ENCODE assay signal across 8 mouse cellular contexts in the genomic region with DNA sequence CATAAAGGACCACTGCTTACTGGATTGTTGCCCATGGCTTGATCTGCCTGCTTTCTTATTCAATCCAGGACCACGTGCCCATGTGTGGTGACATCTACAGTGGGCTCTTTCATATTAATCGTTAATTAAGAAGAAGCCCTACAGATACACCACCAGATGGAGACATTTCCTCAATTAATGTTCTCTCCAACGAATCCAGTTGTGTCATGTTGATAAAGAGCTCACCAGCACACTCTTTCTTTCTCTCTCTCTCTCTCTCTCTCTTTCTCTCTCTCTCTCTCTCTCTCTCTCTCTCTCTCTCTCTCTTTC. TPM values are rescaled to one million over a fixed set of nuclear protein-coding genes. Genes with fewer than 3 reads are reported as not detected.
DNase-seq lines count a peak whose midpoint lies in the region; ATAC-seq and TF ChIP-seq lines count a peak whose summit lies in the region.

No protein-coding gene starts in this region.

- peak overlapping the region; percentile 74 for H3K4me2 ChIP-seq in CH12.LX (ENCODE audit: insufficient read depth, low read depth, poor library complexity, severe bottlenecking)
- peak overlapping the region; percentile 44 for H3K4me2 ChIP-seq in midbrain, embryonic 13.5 days (replicated peaks)

- H3K9ac ChIP-seq in CH12.LX (ENCODE audit: insufficient read depth, low read depth): no peak overlapping the region
- no peak overlapping the region for H3K9ac ChIP-seq in midbrain, embryonic 13.5 days (replicated peaks)

- no peaks in the 10 kb centered on the region for H3K9me3 ChIP-seq in CH12.LX (replicated peaks; ENCODE audit: low read length)
- no peaks in the 10 kb centered on the region for H3K9me3 ChIP-seq in midbrain, embryonic 13.5 days

- no peaks in the 10 kb centered on the region for H3K79me2 ChIP-seq in CH12.LX (replicated peaks; ENCODE audit: control insufficient read depth, extremely low read depth, insufficient read depth, poor library complexity, severe bottlenecking)

- 3% methylated on average over 3 of the region's 3 CpGs for WGBS in kidney, adult 2 months
- 3% methylated on average over 3 of the region's 3 CpGs for WGBS in midbrain, embryonic 13.5 days

- peak; percentile 16; the same call in 1 of the 2 replicates for TF ChIP-seq CTCF in kidney, adult 2 months (conservative IDR thresholded peaks at IDR 0.05; ENCODE audit: insufficient read depth, insufficient read length, low read depth, low read length)
- TF ChIP-seq CTCF in CH12.LX (conservative IDR thresholded peaks at IDR 0.05 in 1 of 2, IDR thresholded peaks at IDR 0.05 in 1 of 2; ENCODE audit: low read depth in 2 of 2, low read length in 2 of 2): peak; percentile 22 to 57; a peak in 2 of 4 replicates

- no peak overlapping the region for H3K27ac ChIP-seq in kidney, adult 2 months (ENCODE audit: insufficient read depth, low read depth, low read length)
- H3K27ac ChIP-seq in CH12.LX (ENCODE audit: insufficient read depth, low read depth): no peak overlapping the region
- peak overlapping the region; percentile 67 for H3K27ac ChIP-seq in midbrain, embryonic 13.5 days

- no peak for TF ChIP-seq EP300 in CH12.LX (IDR thresholded peaks at IDR 0.05; ENCODE audit: low read length)

- dilution Hi-C loops in CH12.LX (cut with MboI; ENCODE audit: extremely low pct_ligation_motif_present, extremely low pct_unique_long_range_greater_than_20kb, low sequenced_read_pairs): no loop called here

- no peaks in the 10 kb centered on the region; the same call in 1 of the 2 replicates for H3K4me1 ChIP-seq in kidney, adult 2 months (ENCODE audit: control insufficient read depth, insufficient read depth, low read length)
- peaks cover 0 to 3% of the 10 kb centered on the region in 2 experiments; a peak in 1 of 4 replicates for H3K4me1 ChIP-seq in CH12.LX (ENCODE audit: control insufficient read depth in 1 of 2, insufficient read depth in 2 of 2)
- peaks cover 21% of the 10 kb centered on the region for H3K4me1 ChIP-seq in midbrain, embryonic 13.5 days (replicated peaks)

- H3K4me3 ChIP-seq in kidney, adult 2 months (ENCODE audit: insufficient read depth, low read depth, low read length): no peak overlapping the region
- no peak overlapping the region for H3K4me3 ChIP-seq in CH12.LX (replicated peaks in 1 of 3; ENCODE audit: low read depth in 2 of 3, low read length in 2 of 3, poor library complexity in 1 of 3)
- H3K4me3 ChIP-seq in midbrain, embryonic 13.5 days (replicated peaks): 0 out of 2 replicates have a peak overlapping the region, but pooled peaks have one; percentile 8

- in situ Hi-C loops in CH12.LX (cut with MboI; ENCODE audit: low pct_ligation_motif_present, low pct_unique_long_range_greater_than_20kb, low sequenced_read_pairs): loop anchor here (25.0 kb wide), 2 partner anchors 1043 to 1343 kb away; no protein-coding TSS in a partner anchor

- no peaks in the 10 kb centered on the region for H3K36me3 ChIP-seq in kidney, adult 2 months (ENCODE audit: control insufficient read depth, insufficient read depth, low read length)
- no peaks in the 10 kb centered on the region for H3K36me3 ChIP-seq in CH12.LX (replicated peaks in 1 of 2; ENCODE audit: control insufficient read depth in 1 of 2, insufficient read depth in 1 of 2, low read length in 1 of 2)
- H3K36me3 ChIP-seq in midbrain, embryonic 13.5 days: no peaks in the 10 kb centered on the region

- peak; percentile 86 for ATAC-seq in midbrain, embryonic 13.5 days

- no peak for TF ChIP-seq POLR2A in kidney, adult 2 months (IDR thresholded peaks at IDR 0.05; ENCODE audit: low read depth, low read length)
- TF ChIP-seq POLR2A in CH12.LX (IDR thresholded peaks at IDR 0.05; ENCODE audit: low read depth, low read length): no peak

- DNase-seq in kidney, adult 2 months: peak; percentile 48
- DNase-seq in kidney, adult 11 months: no peak
- peak; percentile 39 for DNase-seq in CH12.LX (ENCODE audit: extremely low read depth)
- peak; percentile 18 for DNase-seq in c-Kit-positive CD71-negative TER-119-negative erythroid progenitor cells, embryonic 14.5 days (ENCODE audit: low read depth)
- peak; percentile 7 for DNase-seq in heart, postnatal 4 days
- no peak for DNase-seq in gastrocnemius, adult 18-20 months (ENCODE audit: low spot score)
- no peak for DNase-seq in thymus, postnatal 10 days (ENCODE audit: low spot score in 2 of 2)

- H3K27me3 ChIP-seq in kidney, adult 2 months (replicated peaks; ENCODE audit: control insufficient read depth, insufficient read depth, low read length): no peaks in the 10 kb centered on the region
- no peaks in the 10 kb centered on the region for H3K27me3 ChIP-seq in CH12.LX (replicated peaks)
- 0 out of 2 replicates have a peak, but pooled peaks cover 2% of the 10 kb centered on the region for H3K27me3 ChIP-seq in midbrain, embryonic 13.5 days

- peak; percentile 72 for TF ChIP-seq RAD21 in CH12.LX (IDR thresholded peaks at IDR 0.05; ENCODE audit: low read depth, low read length)

TF ChIP-seq in CH12.LX, 34 proteins besides CTCF, POLR2A, EP300 and RAD21:
- peak; percentile 64; the same call in 1 of the 2 replicates for TF ChIP-seq MAX (IDR thresholded peaks at IDR 0.05; ENCODE audit: low read length)
- TF ChIP-seq GABPA (IDR thresholded peaks at IDR 0.05; ENCODE audit: insufficient replicate concordance, low read depth, low read length): no peak
- peak; percentile 13; the same call in 1 of the 2 replicates for TF ChIP-seq ZC3H11A (IDR thresholded peaks at IDR 0.05; ENCODE audit: low read depth, low read length)
- TF ChIP-seq SMC3 (IDR thresholded peaks at IDR 0.05; ENCODE audit: low read depth, low read length): peak; percentile 56
- no peak for TF ChIP-seq IRF4 (IDR thresholded peaks at IDR 0.05; ENCODE audit: low read depth, low read length)
- no peak for TF ChIP-seq MAZ (IDR thresholded peaks at IDR 0.05; ENCODE audit: low read depth, low read length)
- no peak for TF ChIP-seq ZNF384 (IDR thresholded peaks at IDR 0.05; ENCODE audit: low read depth, low read length)
- no peak for TF ChIP-seq USF1 (IDR thresholded peaks at IDR 0.05; ENCODE audit: low read depth, low read length)
- TF ChIP-seq NELFE (IDR thresholded peaks at IDR 0.05; ENCODE audit: low read depth, low read length): no peak
- TF ChIP-seq MXI1 (IDR thresholded peaks at IDR 0.05; ENCODE audit: low read depth, low read length): no peak; the same call in 1 of the 2 replicates
- TF ChIP-seq TCF12 (IDR thresholded peaks at IDR 0.05; ENCODE audit: low read depth, low read length): no peak
- no peak for TF ChIP-seq MAFK (IDR thresholded peaks at IDR 0.05; ENCODE audit: insufficient replicate concordance, low read length)
- TF ChIP-seq KAT2A (IDR thresholded peaks at IDR 0.05; ENCODE audit: insufficient replicate concordance, low read length): no peak
- no peak for TF ChIP-seq ZKSCAN1 (IDR thresholded peaks at IDR 0.05; ENCODE audit: borderline replicate concordance, low read depth, low read length)
- TF ChIP-seq UBTF (IDR thresholded peaks at IDR 0.05; ENCODE audit: low read depth, low read length): no peak
- TF ChIP-seq CHD1 (IDR thresholded peaks at IDR 0.05; ENCODE audit: low read depth, low read length): no peak
- no peak for TF ChIP-seq ZMIZ1 (IDR thresholded peaks at IDR 0.05; ENCODE audit: low read depth, low read length)
- no peak for TF ChIP-seq JUN (IDR thresholded peaks at IDR 0.05; ENCODE audit: insufficient read depth, low read depth, low read length)
- TF ChIP-seq USF2 (conservative IDR thresholded peaks at IDR 0.05; ENCODE audit: low read depth, low read length): no peak
- TF ChIP-seq ELF1 (IDR thresholded peaks at IDR 0.05; ENCODE audit: low read depth, low read length): no peak
- TF ChIP-seq MYC (IDR thresholded peaks at IDR 0.05; ENCODE audit: low read depth, low read length): peak; percentile 5; the same call in 1 of the 2 replicates
- no peak for TF ChIP-seq BHLHE40 (IDR thresholded peaks at IDR 0.05; ENCODE audit: low read depth, low read length)
- TF ChIP-seq SIN3A (IDR thresholded peaks at IDR 0.05; ENCODE audit: low read length): no peak
- no peak for TF ChIP-seq JUND (conservative IDR thresholded peaks at IDR 0.05; ENCODE audit: low read depth, low read length)
- no peak for TF ChIP-seq RCOR1 (conservative IDR thresholded peaks at IDR 0.05; ENCODE audit: low read depth, low read length)
- TF ChIP-seq TBP (conservative IDR thresholded peaks at IDR 0.05; ENCODE audit: low read depth, low read length): no peak
- TF ChIP-seq MEF2A (IDR thresholded peaks at IDR 0.05; ENCODE audit: borderline replicate concordance, low read depth, low read length): no peak

RNA-seq across cellular contexts. Expression of gene Dytn, which starts 17.9 kb away (rescaled TPM):
- polyA plus RNA-seq in kidney, adult 2 months (2012; rRNA removed): not detected in 2 replicates
- total RNA-seq in CH12.LX (2012; rRNA removed) (not detected in 2 replicates), CH12.LX (2014; rRNA removed) (not detected in 2 replicates)
- not detected in 2 replicates for polyA plus RNA-seq in CH12.LX (2012; ENCODE audit: insufficient read length, low read depth)
- total RNA-seq in heart, postnatal 4 days (2021): not detected
- polyA plus RNA-seq in midbrain, embryonic 13.5 days (2015; fragmentation: Nextera tagmentation; extraction: Ambion mirVana): not detected in 2 replicates
- total RNA-seq in gastrocnemius, adult 18-20 months (2021): not detected

RNA-seq across cellular contexts. Expression of gene Gm39653, which starts 53.0 kb away (rescaled TPM):
- not detected in 2 replicates for polyA plus RNA-seq in kidney, adult 2 months (2012; rRNA removed)
- total RNA-seq in CH12.LX (2012; rRNA removed) (not detected in 2 replicates), CH12.LX (2014; rRNA removed) (not detected in 2 replicates)
- polyA plus RNA-seq in CH12.LX (2012; ENCODE audit: insufficient read length, low read depth): not detected in 2 replicates
- not detected for total RNA-seq in heart, postnatal 4 days (2021)
- not detected in 2 replicates for polyA plus RNA-seq in midbrain, embryonic 13.5 days (2015; fragmentation: Nextera tagmentation; extraction: Ambion mirVana)
- not detected for total RNA-seq in gastrocnemius, adult 18-20 months (2021)

Comparison
In these comparisons a context has a peak if more than half of its experiments do, and no peak if none do; other contexts are left out.
1. DNase-seq: peak in kidney, adult 2 months (single experiment), CH12.LX (single experiment), c-Kit-positive CD71-negative TER-119-negative erythroid progenitor cells, embryonic 14.5 days (single experiment) and heart, postnatal 4 days (single experiment); none in kidney, adult 11 months (single experiment), gastrocnemius, adult 18-20 months (single experiment) and thymus, postnatal 10 days (0 of 2).